Mouse (Mus musculus): ENCODE measurements around the gene Tprg.
A peak's percentile ranks its signal among the peaks of the same experiment; 100 is the strongest.

The Tprg gene

GRCm38 (mm10) chr16:25425376-25425775 lies 138.8 kb downstream of the Tprg start:
- no peak for DNase-seq (ENCODE audit: low read depth, low spot score)

DNA sequence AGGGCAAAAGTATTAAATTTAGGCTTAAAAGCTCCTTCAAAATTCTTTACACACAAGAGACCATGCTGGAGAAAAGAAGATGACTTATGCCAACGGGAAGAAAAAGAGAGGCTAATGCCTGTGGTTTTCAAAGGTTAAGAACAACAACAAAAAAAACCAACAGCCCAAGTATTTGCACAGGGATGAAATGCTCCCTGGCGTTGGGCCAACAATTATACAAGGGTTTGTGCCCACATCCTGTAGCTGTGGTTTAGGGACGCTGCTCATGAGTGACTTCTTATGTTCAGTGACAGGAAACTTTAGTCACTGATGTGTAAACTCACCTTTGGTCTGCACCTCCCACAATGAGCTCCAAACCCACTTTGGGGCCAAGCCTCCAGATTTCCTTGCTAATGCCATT lies 139.6 kb downstream of the Tprg start:
- DNase-seq (ENCODE audit: low read depth, low spot score) = peak; percentile 38

GRCm38 (mm10) chr16:25440039-25440438 lies 153.4 kb downstream of the Tprg start:
- no peak for DNase-seq (ENCODE audit: low read depth, low spot score)

DNA sequence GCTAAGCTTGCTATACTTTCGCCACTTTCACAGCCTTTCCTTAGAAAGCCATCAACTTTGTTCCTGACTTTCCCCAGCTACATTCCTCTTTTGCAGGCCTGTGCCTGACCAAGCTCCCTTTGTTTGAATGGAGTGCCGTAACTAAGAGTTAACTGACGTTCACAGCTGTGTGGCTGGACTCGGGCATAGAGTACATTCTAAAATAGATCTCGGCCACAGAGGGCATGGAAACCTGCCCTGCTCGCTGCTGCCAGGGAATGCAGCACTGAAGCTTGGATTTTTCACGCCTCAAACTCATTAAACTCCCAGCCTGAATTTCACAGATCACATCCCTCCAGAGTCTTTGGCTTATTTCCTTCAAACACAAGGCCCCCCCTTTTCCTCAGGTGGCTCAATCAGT lies 159.0 kb downstream of the Tprg start:
- peak; percentile 73 for DNase-seq (ENCODE audit: low read depth, low spot score)

DNA sequence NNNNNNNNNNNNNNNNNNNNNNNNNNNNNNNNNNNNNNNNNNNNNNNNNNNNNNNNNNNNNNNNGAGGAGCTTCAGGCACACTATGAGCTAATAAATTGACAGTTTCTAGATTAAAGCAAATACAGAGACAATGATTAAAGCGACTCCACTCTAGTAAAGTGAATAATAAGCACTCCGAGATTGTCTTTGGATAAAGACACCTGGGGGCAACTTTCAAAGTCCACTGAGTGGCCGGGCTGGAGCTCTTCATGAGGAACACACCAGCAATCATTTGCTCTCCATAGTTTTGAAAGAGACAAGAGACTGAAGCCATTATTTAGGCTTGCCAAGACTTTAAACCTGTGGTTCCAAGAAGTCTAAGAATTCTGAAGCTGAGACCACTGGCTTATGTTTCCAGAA lies 164.9 kb downstream of the Tprg start:
- no peak for DNase-seq (ENCODE audit: low read depth, low spot score)

DNA sequence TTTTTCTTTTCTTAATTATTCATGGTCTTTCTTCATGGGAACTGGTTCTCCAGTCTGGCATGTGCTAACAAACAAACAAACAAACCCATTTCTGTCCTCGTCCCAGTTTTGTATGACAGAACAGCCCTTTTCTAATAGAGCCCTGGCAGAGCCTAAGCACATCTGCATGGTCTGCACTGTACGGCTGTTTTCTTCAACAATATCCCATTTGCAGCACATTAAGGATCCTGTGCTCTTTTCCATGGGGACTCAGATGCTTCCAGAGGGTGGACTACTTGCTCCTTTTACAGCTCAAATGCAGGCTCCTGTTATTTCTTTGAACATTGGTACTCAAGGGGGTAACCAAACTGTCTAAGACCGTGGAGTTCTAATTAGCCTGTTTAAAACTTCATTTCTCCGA lies 178.1 kb downstream of the Tprg start:
- no peak for DNase-seq (ENCODE audit: low read depth, low spot score)

- peak; percentile 20 for DNase-seq (ENCODE audit: low read depth, low spot score)
Observed at GRCm38 (mm10) chr16:25465435-25466139, 179.0 kb downstream of the Tprg start.

DNA sequence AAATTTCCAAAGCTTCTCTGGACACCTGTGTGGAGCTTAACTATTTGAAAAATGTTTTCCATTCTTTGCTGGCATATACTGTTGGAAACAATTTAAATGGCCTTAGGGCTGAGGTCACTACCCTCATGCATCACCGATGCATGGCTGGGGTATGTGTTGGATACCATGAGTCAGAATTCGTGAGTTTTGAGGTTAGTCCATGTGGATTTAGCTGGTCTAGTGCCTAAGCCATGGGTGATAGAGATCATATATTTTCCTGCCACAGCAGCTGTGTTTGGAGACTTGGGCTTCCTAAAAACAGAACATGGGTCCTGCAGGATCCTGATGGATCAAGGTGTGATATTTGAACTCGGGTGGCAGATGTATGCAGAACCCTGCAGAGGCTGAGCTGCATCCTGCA lies 181.4 kb downstream of the Tprg start:
- DNase-seq (ENCODE audit: low read depth, low spot score) = no peak

DNA sequence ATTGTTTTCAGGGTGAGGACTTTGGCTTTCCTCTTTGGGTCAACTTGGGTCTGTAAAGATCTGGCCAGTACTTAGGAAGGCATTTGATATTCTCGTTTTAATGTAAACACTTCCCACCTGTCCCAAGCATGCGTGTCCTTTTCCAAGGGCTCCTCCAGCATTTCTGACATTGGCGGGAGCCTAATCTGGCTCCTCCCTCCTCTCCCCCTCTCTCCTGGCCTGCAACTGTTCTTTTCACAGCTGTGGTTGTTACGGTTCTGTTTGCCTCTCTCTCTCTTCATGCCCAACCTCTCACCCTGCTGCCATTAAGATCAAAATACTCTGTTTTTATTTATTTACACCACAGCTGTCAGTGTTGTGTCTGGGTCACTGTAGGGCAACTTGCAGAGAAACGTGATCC lies 182.0 kb downstream of the Tprg start:
- no peak for DNase-seq (ENCODE audit: low read depth, low spot score)

Measured in skeletal muscle tissue, adult 2 months (tissue).